Mouse (Mus musculus): ENCODE measurements at regions not wholly inside any gene's neighbourhood (a gene's known extent, or its start where the extent isn't known, plus 50 kb on each side); places are given as distances from the start of the nearest gene placed in this dataset.
"Not testable (repeated sequence)": the region's sequence is repeated elsewhere in the genome, so short reads cannot be mapped to it uniquely, and the experiment has no call there.

DNA sequence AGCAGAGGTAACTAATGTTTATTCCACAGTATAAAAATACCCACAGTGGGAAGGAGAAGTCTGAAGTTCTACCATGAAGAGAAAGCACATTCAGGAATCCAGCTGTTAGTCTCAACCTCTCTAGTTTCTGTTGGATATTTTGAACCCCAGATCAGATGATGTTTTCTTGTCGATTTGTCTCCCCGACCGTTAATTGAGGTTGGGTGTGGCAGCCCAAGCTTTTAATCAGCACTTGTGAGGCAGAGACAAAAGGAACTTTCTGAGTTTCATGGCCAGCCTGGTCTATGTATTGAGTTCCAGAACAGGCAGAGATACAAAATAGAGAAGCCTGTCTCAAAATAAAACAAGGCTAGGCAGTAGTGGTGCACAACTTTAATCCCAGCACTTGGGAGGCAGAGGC, 129.5 kb downstream of the Tomm20 start:
- intact Hi-C loops (cut with DNase I): no loop called here
- no peak for DNase-seq (ENCODE audit: low spot score)

DNA sequence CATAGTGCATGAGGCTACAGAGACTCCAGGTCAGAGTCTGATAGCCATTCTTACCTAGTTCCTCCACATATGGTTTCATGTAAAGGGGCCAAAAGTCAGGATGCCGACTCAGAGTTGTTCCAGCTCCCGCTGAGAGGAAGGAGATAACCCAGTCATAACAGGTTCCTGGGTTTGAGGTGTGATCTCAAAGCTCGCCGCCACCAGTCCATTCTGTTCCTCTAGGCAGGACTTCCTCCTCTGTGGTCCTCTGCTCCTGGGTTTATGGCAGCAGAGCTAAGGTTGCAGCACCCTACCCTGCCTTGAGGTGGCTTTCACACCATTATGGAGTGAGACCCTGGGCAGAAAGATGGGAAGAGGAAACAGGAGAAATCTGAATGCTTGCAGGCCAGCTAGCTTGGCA, 131.2 kb downstream of the Tomm20 start:
- DNase-seq (ENCODE audit: low spot score): no peak
- intact Hi-C loops (cut with DNase I): no loop called here

GRCm38 (mm10) chr8:126813621-126814020, 132.0 kb downstream of the Tomm20 start:
- intact Hi-C loops (cut with DNase I): no loop called here
- DNase-seq (ENCODE audit: low spot score): no peak

DNA sequence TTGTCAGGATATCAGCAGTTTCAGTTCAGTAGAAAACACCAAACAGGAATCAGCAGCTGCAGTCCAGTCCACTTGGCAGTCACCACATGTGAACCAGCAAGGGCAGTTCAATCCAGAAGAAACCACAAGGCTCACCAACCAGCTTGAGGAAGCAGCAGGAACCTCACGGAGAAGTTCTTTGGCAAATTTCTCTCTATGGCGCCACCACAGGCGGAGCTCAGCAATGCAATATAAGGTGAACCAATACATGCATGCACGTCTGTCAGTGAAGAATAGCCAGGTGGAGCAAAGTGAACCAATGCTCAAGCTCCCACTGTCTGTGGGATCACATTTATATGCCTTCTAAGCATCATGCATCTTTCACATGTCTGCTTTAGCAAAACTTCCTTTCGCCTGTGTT, 132.9 kb downstream of the Tomm20 start:
- intact Hi-C loops (cut with DNase I): no loop called here
- no peak for DNase-seq (ENCODE audit: low spot score)

- DNase-seq (ENCODE audit: low spot score); intact Hi-C loops (cut with DNase I): not testable (repeated sequence)
These were observed 134.3 kb downstream of the Tomm20 start for GRCm38 (mm10) chr8:126811358-126811757.

- no peak for DNase-seq (ENCODE audit: low spot score)
- intact Hi-C loops (cut with DNase I): no loop called here
These were observed 135.1 kb downstream of the Tomm20 start for GRCm38 (mm10) chr8:126810516-126810915.

DNA sequence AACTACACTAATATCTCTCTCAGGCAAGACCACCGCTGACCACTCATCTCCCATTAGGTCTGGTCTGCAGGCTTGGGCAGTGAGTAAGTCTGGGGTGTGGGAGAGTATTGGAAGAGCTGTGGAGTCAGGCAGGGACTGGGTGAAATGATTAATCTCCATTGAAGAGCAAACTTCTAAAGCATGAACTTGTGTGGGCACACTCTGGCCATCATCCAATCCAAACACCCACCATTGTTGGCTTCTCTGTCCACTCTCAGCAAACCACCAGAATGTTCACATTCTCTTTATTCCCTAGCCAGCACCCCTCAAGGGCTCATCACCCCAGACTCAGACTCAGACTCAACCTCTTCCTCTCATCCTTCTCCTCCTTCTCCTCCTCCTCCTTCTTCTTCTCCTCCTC, 136.3 kb downstream of the Tomm20 start:
- intact Hi-C loops (cut with DNase I): loop anchor here (5.0 kb wide), 1 partner anchor 212 kb away; no protein-coding TSS in a partner anchor
- DNase-seq (ENCODE audit: low spot score): no peak

DNA sequence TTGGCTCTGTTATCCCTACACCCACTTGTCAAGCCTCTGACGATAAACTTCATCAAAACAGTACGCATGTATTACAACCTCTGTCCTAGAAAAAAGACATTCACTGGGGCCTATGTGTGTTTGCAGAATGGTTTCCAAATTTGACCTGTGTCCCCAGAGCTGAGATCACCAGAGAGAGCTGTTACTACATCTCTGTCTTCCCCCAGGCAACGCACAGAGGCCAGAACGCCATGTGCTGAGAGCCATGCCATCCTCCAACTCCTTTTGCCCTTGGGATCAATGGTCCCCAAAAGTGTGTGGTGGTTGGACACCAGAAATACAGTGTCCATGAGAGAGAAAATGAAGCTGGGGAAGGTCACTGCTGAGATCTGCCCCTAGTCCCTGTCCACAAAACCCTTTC, 137.1 kb downstream of the Tomm20 start:
- DNase-seq (ENCODE audit: low spot score): no peak
- intact Hi-C loops (cut with DNase I): loop anchor here (5.0 kb wide), 1 partner anchor 211 kb away; no protein-coding TSS in a partner anchor

GRCm38 (mm10) chr8:126807171-126807768, 138.4 kb downstream of the Tomm20 start:
- peak; percentile 83 for DNase-seq (ENCODE audit: low spot score)
- intact Hi-C loops (cut with DNase I): loop anchor here (2.0 to 5.0 kb wide), 4 partner anchors 30 to 210 kb away; no protein-coding TSS in a partner anchor

- no peak for DNase-seq (ENCODE audit: low spot score)
These were observed 139.1 kb downstream of the Tomm20 start for GRCm38 (mm10) chr8:126806591-126806990.

DNA sequence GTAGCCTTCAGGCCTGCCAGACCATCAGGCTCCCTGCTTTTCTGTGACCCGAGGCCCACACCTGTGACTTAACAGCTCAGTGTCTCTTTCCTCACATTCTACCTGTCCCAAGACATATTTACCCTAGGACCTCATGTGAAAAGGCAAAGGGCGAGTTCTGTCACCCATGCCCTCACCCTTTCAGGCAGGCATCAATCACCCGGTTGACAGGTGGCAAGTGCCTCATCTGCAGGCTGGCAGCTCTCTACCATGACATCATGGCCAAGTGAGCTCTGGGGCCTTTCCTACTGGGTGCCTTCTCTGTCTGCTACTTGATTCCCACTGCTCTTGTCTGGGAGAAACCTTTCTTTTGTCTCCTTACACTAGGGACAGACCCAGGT, 139.5 kb downstream of the Tomm20 start:
- intact Hi-C loops (cut with DNase I): loop anchor here (2.0 to 5.0 kb wide), 4 partner anchors 31 to 209 kb away; no protein-coding TSS in a partner anchor
- no peak for DNase-seq (ENCODE audit: low spot score)

More at GRCm38 (mm10) chr8:126806591-126806990, 139.1 kb downstream of the Tomm20 start:
- intact Hi-C loops (cut with DNase I): loop anchor here (2.0 to 5.0 kb wide), 4 partner anchors 30 to 209 kb away; no protein-coding TSS in a partner anchor

GRCm38 (mm10) chr8:126805365-126806180, 140.1 kb downstream of the Tomm20 start:
- intact Hi-C loops (cut with DNase I): loop anchor here (1.0 to 5.0 kb wide), 5 partner anchors 31 to 208 kb away; no protein-coding TSS in a partner anchor
- peak; percentile 87 for DNase-seq (ENCODE audit: low spot score)

DNA sequence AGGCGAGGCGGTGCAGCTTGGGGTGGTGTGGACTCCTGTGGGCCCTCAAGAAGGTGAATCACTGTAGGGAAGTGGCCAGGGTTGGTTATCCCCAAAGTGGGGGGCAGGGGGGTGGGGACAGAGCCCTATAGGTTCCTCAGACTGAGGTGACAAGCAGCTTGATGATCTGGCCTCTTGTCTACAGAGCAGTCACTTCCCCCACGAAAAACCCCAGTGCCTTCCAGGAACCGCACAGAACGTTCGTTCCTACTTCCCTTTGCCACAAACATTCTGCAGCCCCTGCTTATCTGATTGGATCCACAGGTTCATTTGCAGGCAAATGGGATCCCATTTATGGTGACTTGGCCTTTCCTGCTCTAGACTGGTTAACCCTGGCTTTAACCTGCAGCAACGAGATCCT, 141.5 kb downstream of the Tomm20 start:
- intact Hi-C loops (cut with DNase I): loop anchor here (5.0 kb wide), 1 partner anchor 222 kb away; no protein-coding TSS in a partner anchor
- DNase-seq (ENCODE audit: low spot score): no peak

GRCm38 (mm10) chr8:126802641-126803040, 143.0 kb downstream of the Tomm20 start:
- no peak for DNase-seq (ENCODE audit: low spot score)
- intact Hi-C loops (cut with DNase I): loop anchor here (5.0 kb wide), 1 partner anchor 220 kb away; no protein-coding TSS in a partner anchor

DNA sequence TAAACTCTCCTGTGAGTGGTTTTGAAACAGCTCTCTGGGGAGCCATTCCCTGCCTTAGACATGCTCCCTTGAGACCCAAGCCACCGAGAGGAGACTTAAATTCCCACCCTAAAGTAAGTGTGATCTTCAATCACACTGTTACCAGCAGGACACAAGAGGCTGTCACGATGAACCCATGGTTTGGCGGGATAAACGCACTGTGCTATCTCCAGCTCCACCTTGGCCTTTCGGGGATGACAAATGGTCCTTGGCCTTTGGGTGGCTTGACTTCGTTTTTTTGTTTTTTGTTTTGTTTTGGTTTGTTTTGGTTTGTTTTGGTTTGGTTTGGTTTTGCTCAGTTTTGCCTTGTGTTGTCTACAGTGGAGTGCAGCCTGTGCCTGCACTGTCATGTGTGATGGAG, 144.7 kb downstream of the Tomm20 start:
- intact Hi-C loops (cut with DNase I): loop anchor here (5.0 kb wide), 1 partner anchor 219 kb away; no protein-coding TSS in a partner anchor
- no peak for DNase-seq (ENCODE audit: low spot score)

DNA sequence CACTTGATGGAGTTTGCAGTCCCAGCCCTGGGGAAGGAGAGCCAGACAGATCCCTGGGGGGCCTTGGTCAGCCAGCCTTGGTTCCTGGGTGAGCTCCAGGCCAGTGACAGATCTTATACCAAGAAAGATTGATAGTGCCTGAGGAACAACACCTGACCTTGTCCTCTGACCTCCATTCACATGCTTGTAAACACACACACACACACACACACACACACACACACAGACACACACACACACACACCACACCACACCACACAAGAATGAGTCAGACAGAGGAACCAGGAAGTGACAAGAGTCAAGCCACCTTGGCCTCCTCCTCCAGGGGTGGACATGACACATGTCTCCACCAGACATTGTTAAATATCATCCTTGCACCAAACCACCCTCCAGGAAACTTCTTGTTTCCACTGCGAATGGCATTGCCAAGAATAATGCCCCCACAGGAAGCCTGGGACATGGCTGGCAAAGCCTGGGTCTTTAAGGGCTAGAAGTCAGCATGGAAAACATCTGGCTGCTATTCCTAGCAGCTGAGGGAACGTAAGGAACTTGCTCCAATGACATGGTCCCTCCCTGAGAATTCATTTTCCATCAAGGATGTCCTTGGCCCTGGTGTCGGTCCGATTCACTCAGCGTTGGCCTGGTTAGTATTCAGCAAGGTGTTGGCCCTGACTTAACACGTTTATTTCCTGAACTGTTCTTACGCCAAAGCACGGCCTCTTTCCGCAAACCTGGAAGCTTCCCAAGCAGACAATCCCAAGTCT, 147.9 kb downstream of the Tomm20 start:
- peak; percentile 47 for DNase-seq (ENCODE audit: low spot score)
- intact Hi-C loops (cut with DNase I): no loop called here

DNA sequence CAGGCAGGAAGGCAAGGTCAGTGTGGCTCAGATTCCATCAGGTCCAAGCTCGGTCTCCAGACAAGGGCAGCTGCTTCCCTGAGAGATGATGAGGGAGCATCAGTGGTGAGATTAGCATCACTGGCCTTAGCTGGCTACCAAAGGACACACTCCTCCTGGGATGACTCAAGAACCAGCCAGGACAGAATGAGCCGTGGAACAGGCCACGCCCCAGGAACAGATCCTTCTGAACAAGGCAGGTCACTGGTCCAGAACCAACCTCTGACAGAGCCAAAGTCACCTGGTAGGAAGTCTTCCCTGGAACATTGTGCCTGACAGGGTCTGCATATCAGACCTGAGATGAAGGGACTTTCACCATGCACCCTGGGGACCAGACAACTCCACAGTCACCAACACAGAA, 152.0 kb downstream of the Tomm20 start:
- DNase-seq (ENCODE audit: low spot score): no peak

DNA sequence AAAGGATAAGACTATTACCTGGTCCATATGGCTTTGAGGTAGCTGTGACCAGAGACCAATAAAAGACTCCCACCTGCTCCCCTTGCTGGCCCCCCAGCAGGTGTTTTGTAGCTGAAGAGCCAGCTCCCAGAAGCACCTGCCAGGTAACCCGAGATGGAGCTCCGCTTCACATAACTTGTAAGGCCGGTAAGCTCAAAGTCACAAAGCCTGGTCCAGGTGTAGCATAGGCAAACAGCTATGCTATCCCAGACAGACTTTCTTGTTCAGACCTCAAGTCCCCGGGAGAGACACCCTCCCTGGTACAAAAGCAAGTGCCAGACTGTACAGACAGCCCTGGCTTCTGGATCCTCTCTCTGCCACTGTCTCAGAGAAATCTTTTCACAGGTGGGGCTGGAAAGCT, 154.6 kb downstream of the Tomm20 start:
- intact Hi-C loops (cut with DNase I): loop anchor here (5.0 kb wide), 1 partner anchor 34 kb away; no protein-coding TSS in a partner anchor
- no peak for DNase-seq (ENCODE audit: low spot score)

More for the DNA sequence above, 152.0 kb downstream of the Tomm20 start:
- intact Hi-C loops (cut with DNase I): loop anchor here (5.0 kb wide), 1 partner anchor 36 kb away; no protein-coding TSS in a partner anchor

GRCm38 (mm10) chr8:126790214-126790613, 155.4 kb downstream of the Tomm20 start:
- intact Hi-C loops (cut with DNase I): loop anchor here (5.0 kb wide), 1 partner anchor 33 kb away; no protein-coding TSS in a partner anchor
- peak; percentile 37 for DNase-seq (ENCODE audit: low spot score)

DNA sequence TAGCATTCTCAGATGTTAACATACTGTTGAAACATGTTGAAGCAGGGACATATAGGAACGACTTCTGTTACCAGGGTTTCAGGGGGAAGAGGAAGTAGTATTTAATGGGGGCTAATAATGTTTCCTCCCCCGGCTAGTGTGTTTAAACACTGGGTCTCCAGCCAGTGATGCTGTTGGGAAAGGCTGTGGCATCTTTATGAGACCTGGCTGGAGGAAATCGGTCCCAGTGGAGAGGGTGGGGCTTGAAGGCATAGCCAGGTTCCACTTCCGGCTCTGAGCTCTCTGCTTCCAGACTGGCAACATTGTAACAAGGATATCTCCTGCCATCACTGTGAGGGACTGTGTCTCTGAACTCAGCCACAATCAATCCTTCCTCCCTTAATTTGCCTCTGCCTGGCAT, 156.6 kb downstream of the Tomm20 start:
- DNase-seq (ENCODE audit: low spot score): no peak
- intact Hi-C loops (cut with DNase I): loop anchor here (5.0 kb wide), 2 partner anchors 52 to 197 kb away; partner anchors contain the start of gene Irf2bp2

All from heart, postnatal 25 days (tissue).